Mouse (Mus musculus) forebrain, embryonic 13.5 days (tissue): Measurements from ENCODE around the gene Gm2310. TPM values are rescaled to one million over a fixed set of nuclear protein-coding genes. Genes with fewer than 3 reads are reported as not detected.
"Not testable (repeated sequence)": the region's sequence is repeated elsewhere in the genome, so short reads cannot be mapped to it uniquely, and the experiment has no call there.

Source experiments
- ATAC-seq: fragments of 200-750 bp; cut with Nextera tagmentation; 2 replicates; pipeline ENCODE4 v1.8.0; 2017
- H3K27ac ChIP-seq: fragments of 300-500 bp; sonication (generic); 2 replicates; pipeline ENCODE4 v1.5.1; 2015; ENCODE audit warnings: inconsistent platforms, mild to moderate bottlenecking, moderate library complexity
- H3K27me3 ChIP-seq: fragments of 300-500 bp; sonication (generic); 2 replicates; pipeline ENCODE4 v1.6.1; 2015; ENCODE audit warnings: mild to moderate bottlenecking, inconsistent platforms
- H3K36me3 ChIP-seq: fragments of 300-500 bp; sonication (generic); 2 replicates; pipeline ENCODE4 v1.6.1; 2015; ENCODE audit warnings: mild to moderate bottlenecking, inconsistent platforms; ENCODE audit not compliant: poor library complexity, severe bottlenecking
- H3K4me1 ChIP-seq: fragments of 300-500 bp; sonication (generic); 2 replicates; pipeline ENCODE4 v1.6.1; 2015; ENCODE audit warnings: inconsistent platforms
- H3K4me2 ChIP-seq: fragments of 300-500 bp; sonication (generic); 2 replicates; pipeline ENCODE4 v1.6.1; 2015; ENCODE audit warnings: inconsistent platforms, mild to moderate bottlenecking, moderate library complexity
- H3K4me3 ChIP-seq: fragments of 300-500 bp; sonication (generic); 2 replicates; pipeline ENCODE4 v1.5.1; 2015; ENCODE audit warnings: mild to moderate bottlenecking, inconsistent platforms
- H3K9ac ChIP-seq: fragments of 300-500 bp; sonication (generic); 2 replicates; pipeline ENCODE4 v1.6.1; 2015; ENCODE audit warnings: mild to moderate bottlenecking, inconsistent platforms
- H3K9me3 ChIP-seq: fragments of 300-500 bp; sonication (generic); replicated peaks from 2 replicates; pipeline ENCODE4 v1.6.1; 2016; ENCODE audit warnings: inconsistent platforms
- WGBS: fragments of 180-500 bp; shearing (Covaris S2); methylation state at CpG from one replicate; pipeline ENCODE4 v1.1.7; 2015; 5-methylcytosine and 5-hydroxymethylcytosine counted together
- polyA plus RNA-seq: library from polyadenylated mRNA; unstranded; fragments of >200 nt; fragmentation: Nextera tagmentation; extraction: Ambion mirVana; gene quantifications from 2 replicates; pipeline ENCODE4 v1.2.1, GENCODE M21; 2015

The Gm2310 gene
- not detected in 2 replicates for polyA plus RNA-seq

GRCm38 (mm10) chr15:8519853-8520252, at the start of gene Gm2310:
Gene Gm2310 (minus strand): TSS chr15:8519953.
- not testable (repeated sequence) for H3K4me2 ChIP-seq, H3K27ac ChIP-seq, ATAC-seq, H3K9me3 ChIP-seq, H3K9ac ChIP-seq, H3K4me3 ChIP-seq, H3K36me3 ChIP-seq, H3K27me3 ChIP-seq, H3K4me1 ChIP-seq

GRCm38 (mm10) chr15:8568645-8569528, 49.1 kb upstream of the Gm2310 start:
- peak overlapping the region; percentile 64 for H3K9ac ChIP-seq
- under 1% methylated on average over 57 of the region's 61 CpGs for WGBS
- ATAC-seq: peak; percentile 93
- H3K4me2 ChIP-seq: peak overlapping the region; percentile 93
- peaks cover 11% of the 10 kb centered on the region for H3K4me1 ChIP-seq
- H3K9me3 ChIP-seq: no peaks in the 10 kb centered on the region
- peak overlapping the region; percentile 60 for H3K4me3 ChIP-seq
- H3K27me3 ChIP-seq: peaks cover 9% of the 10 kb centered on the region
- H3K27ac ChIP-seq: no peak overlapping the region
- no peaks in the 10 kb centered on the region for H3K36me3 ChIP-seq

GRCm38 (mm10) chr15:8568286-8568644, 48.5 kb upstream of the Gm2310 start:
- WGBS: 5% methylated on average over 7 of the region's 7 CpGs
- peak overlapping the region; percentile 93 for H3K4me2 ChIP-seq
- H3K27ac ChIP-seq: no peak overlapping the region
- H3K27me3 ChIP-seq: peaks cover 9% of the 10 kb centered on the region
- H3K4me3 ChIP-seq: peak overlapping the region; percentile 60
- ATAC-seq: no peak
- no peaks in the 10 kb centered on the region for H3K9me3 ChIP-seq
- peaks cover 11% of the 10 kb centered on the region for H3K4me1 ChIP-seq
- H3K9ac ChIP-seq: peak overlapping the region; percentile 64; the same call in 1 of the 2 replicates
- H3K36me3 ChIP-seq: no peaks in the 10 kb centered on the region

- H3K27ac ChIP-seq: no peak overlapping the region
- H3K4me2 ChIP-seq: no peak overlapping the region
- H3K9me3 ChIP-seq: no peaks in the 10 kb centered on the region
- H3K4me3 ChIP-seq: no peak overlapping the region
- WGBS: 45% methylated on average over 6 of the region's 6 CpGs
- H3K36me3 ChIP-seq: no peaks in the 10 kb centered on the region
- H3K9ac ChIP-seq: no peak overlapping the region
- ATAC-seq: no peak
- peaks cover 11% of the 10 kb centered on the region for H3K4me1 ChIP-seq
- H3K27me3 ChIP-seq: peaks cover 5% of the 10 kb centered on the region
Observed at GRCm38 (mm10) chr15:8565416-8565815, 45.7 kb upstream of the Gm2310 start.

- Histone ChIP-seq H3K4me3 (no peak overlapping the region), H3K36me3 (no peaks in the 10 kb centered on the region), H3K9me3 (no peaks in the 10 kb centered on the region), H3K4me1 (peaks cover 7% of the 10 kb centered on the region), H3K27me3 (peaks cover 5% of the 10 kb centered on the region; the same call in 1 of the 2 replicates), H3K27ac (no peak overlapping the region), H3K4me2 (no peak overlapping the region), H3K9ac (no peak overlapping the region)
- no peak for ATAC-seq
- WGBS: 90% methylated on average over 3 of the region's 3 CpGs
Observed at GRCm38 (mm10) chr15:8564331-8564730, 44.6 kb upstream of the Gm2310 start.

- peaks cover 5% of the 10 kb centered on the region; the same call in 1 of the 2 replicates for H3K27me3 ChIP-seq
- 83% methylated on average over 1 of the region's 1 CpGs for WGBS
- peaks cover 4% of the 10 kb centered on the region for H3K4me1 ChIP-seq
- no peaks in the 10 kb centered on the region for H3K9me3 ChIP-seq
- no peaks in the 10 kb centered on the region for H3K36me3 ChIP-seq
- H3K4me2 ChIP-seq: no peak overlapping the region
- no peak overlapping the region for H3K9ac ChIP-seq
- H3K4me3 ChIP-seq: no peak overlapping the region
- ATAC-seq: no peak
- no peak overlapping the region for H3K27ac ChIP-seq
Observed at GRCm38 (mm10) chr15:8563423-8564194, 43.9 kb upstream of the Gm2310 start.

GRCm38 (mm10) chr15:8562776-8563175, 43.0 kb upstream of the Gm2310 start:
- Histone ChIP-seq H3K36me3 (no peaks in the 10 kb centered on the region), H3K4me2 (no peak overlapping the region), H3K27me3 (peaks cover 2% of the 10 kb centered on the region; the same call in 1 of the 2 replicates), H3K9me3 (no peaks in the 10 kb centered on the region), H3K27ac (no peak overlapping the region), H3K9ac (no peak overlapping the region), H3K4me3 (no peak overlapping the region), H3K4me1 (no peaks in the 10 kb centered on the region)
- no peak for ATAC-seq
- 90% methylated on average over 7 of the region's 7 CpGs for WGBS

GRCm38 (mm10) chr15:8531201-8531600, 11.4 kb upstream of the Gm2310 start:
- no peaks in the 10 kb centered on the region for H3K4me1 ChIP-seq
- no peaks in the 10 kb centered on the region for H3K27me3 ChIP-seq
- H3K9ac ChIP-seq: no peak overlapping the region
- H3K36me3 ChIP-seq: no peaks in the 10 kb centered on the region
- no peak overlapping the region for H3K27ac ChIP-seq
- no peaks in the 10 kb centered on the region for H3K9me3 ChIP-seq
- 62% methylated on average over 5 of the region's 5 CpGs for WGBS
- no peak for ATAC-seq
- no peak overlapping the region for H3K4me2 ChIP-seq
- H3K4me3 ChIP-seq: no peak overlapping the region

- Histone ChIP-seq H3K36me3 (no peaks in the 10 kb centered on the region), H3K27ac (no peak overlapping the region), H3K4me3 (no peak overlapping the region), H3K9ac (no peak overlapping the region), H3K4me1 (no peaks in the 10 kb centered on the region), H3K4me2 (no peak overlapping the region), H3K27me3 (no peaks in the 10 kb centered on the region), H3K9me3 (no peaks in the 10 kb centered on the region)
- WGBS: 69% methylated on average over 5 of the region's 5 CpGs
- ATAC-seq: no peak
Observed at GRCm38 (mm10) chr15:8512957-8513356, 6.8 kb downstream of the Gm2310 start.

- H3K27ac ChIP-seq: no peak overlapping the region
- no peaks in the 10 kb centered on the region for H3K36me3 ChIP-seq
- WGBS: 82% methylated on average over 9 of the region's 9 CpGs
- ATAC-seq: no peak
- H3K9ac ChIP-seq: no peak overlapping the region
- no peak overlapping the region for H3K4me2 ChIP-seq
- no peaks in the 10 kb centered on the region for H3K9me3 ChIP-seq
- H3K4me3 ChIP-seq: no peak overlapping the region
- no peaks in the 10 kb centered on the region for H3K27me3 ChIP-seq
- no peaks in the 10 kb centered on the region for H3K4me1 ChIP-seq
Observed at GRCm38 (mm10) chr15:8511861-8512260, 7.9 kb downstream of the Gm2310 start.

- Histone ChIP-seq H3K27ac (no peak overlapping the region), H3K4me1 (no peaks in the 10 kb centered on the region), H3K27me3 (no peaks in the 10 kb centered on the region), H3K4me2 (no peak overlapping the region), H3K4me3 (no peak overlapping the region), H3K9me3 (no peaks in the 10 kb centered on the region), H3K36me3 (no peaks in the 10 kb centered on the region), H3K9ac (no peak overlapping the region)
- ATAC-seq: no peak
- 81% methylated on average over 2 of the region's 2 CpGs for WGBS
Observed at GRCm38 (mm10) chr15:8502431-8502830, 17.3 kb downstream of the Gm2310 start.

- no peaks in the 10 kb centered on the region for H3K27me3 ChIP-seq
- ATAC-seq: no peak
- no peaks in the 10 kb centered on the region for H3K36me3 ChIP-seq
- H3K4me2 ChIP-seq: no peak overlapping the region
- H3K9me3 ChIP-seq: no peaks in the 10 kb centered on the region
- WGBS: 85% methylated on average over 6 of the region's 6 CpGs
- no peak overlapping the region for H3K4me3 ChIP-seq
- H3K4me1 ChIP-seq: no peaks in the 10 kb centered on the region
- no peak overlapping the region for H3K9ac ChIP-seq
- H3K27ac ChIP-seq: no peak overlapping the region
Observed at GRCm38 (mm10) chr15:8485261-8485660, 34.5 kb downstream of the Gm2310 start.
